Mouse (Mus musculus) stomach, postnatal 0 days (tissue): ENCODE measurements at regions not wholly inside any gene's neighbourhood (a gene's known extent, or its start where the extent isn't known, plus 50 kb on each side); places are given as distances from the start of the nearest gene placed in this dataset.

ENCODE experiments used
- ATAC-seq: fragments of 200-750 bp; cut with Nextera tagmentation; 2 replicates; pipeline ENCODE4 v1.8.0; 2017; ENCODE audit not compliant: low FRiP score, low TSS enrichment
- DNase-seq: peaks from one replicate; pipeline ENCODE4 v3.0.0-alpha.2; 2016; ENCODE audit warnings: low spot score
- H3K27ac ChIP-seq: fragments of 300-500 bp; sonication (generic); replicated peaks from 2 replicates; pipeline ENCODE4 v1.5.1; 2014; ENCODE audit warnings: mild to moderate bottlenecking, control low read depth
- H3K27me3 ChIP-seq: fragments of 300-500 bp; sonication (generic); 2 replicates; pipeline ENCODE4 v1.6.1; 2014; ENCODE audit warnings: low read length; ENCODE audit not compliant: control insufficient read depth, insufficient read depth
- H3K36me3 ChIP-seq: fragments of 300-500 bp; sonication (generic); 2 replicates; pipeline ENCODE4 v1.6.1; 2014; ENCODE audit warnings: low read length, mixed read lengths; ENCODE audit not compliant: control insufficient read depth, insufficient read depth
- H3K4me1 ChIP-seq: fragments of 300-500 bp; sonication (generic); replicated peaks from 2 replicates; pipeline ENCODE4 v1.6.1; 2014; ENCODE audit warnings: antibody characterized with exemption; ENCODE audit not compliant: control insufficient read depth, insufficient read depth
- H3K4me2 ChIP-seq: fragments of 300-500 bp; sonication (generic); replicated peaks from 2 replicates; pipeline ENCODE4 v1.6.1; 2014; ENCODE audit warnings: low read depth, mild to moderate bottlenecking, control low read depth, moderate library complexity
- H3K4me3 ChIP-seq: fragments of 300-500 bp; sonication (generic); 2 replicates; pipeline ENCODE4 v1.5.1; 2014; ENCODE audit warnings: low read depth, low read length, control low read depth
- H3K9ac ChIP-seq: fragments of 300-500 bp; sonication (generic); 2 replicates; pipeline ENCODE4 v1.6.1; 2014; ENCODE audit warnings: mild to moderate bottlenecking, low read length, control low read depth, mixed read lengths
- H3K9me3 ChIP-seq: fragments of 300-500 bp; sonication (generic); 2 replicates; pipeline ENCODE4 v1.6.1; 2016; ENCODE audit warnings: low read length; ENCODE audit not compliant: control insufficient read depth
- CTCF ChIP-seq: IDR thresholded peaks from 2 replicates; pipeline ENCODE4 v1.5.1; 2016; ENCODE audit warnings: antibody characterized with exemption, low read depth, mild to moderate bottlenecking, moderate library complexity
- EP300 ChIP-seq: optimal IDR thresholded peaks from 2 replicates; pipeline ENCODE3; 2016; ENCODE audit warnings: antibody characterized with exemption
- WGBS: fragments of 180-500 bp; shearing (Covaris S2); extraction: QIAGEN DNeasy Blood & Tissue Kit; methylation state at CpG from one replicate; pipeline ENCODE4 v1.1.7; 2014; 5-methylcytosine and 5-hydroxymethylcytosine counted together

GRCm38 (mm10) chr15:37133916-37134315 is 126.3 kb upstream of the Zfp706 start:
- Histone ChIP-seq H3K4me1 (no peaks in the 10 kb centered on the region), H3K9ac (no peak overlapping the region), H3K4me3 (no peak overlapping the region), H3K4me2 (no peak overlapping the region), H3K27ac (no peak overlapping the region), H3K36me3 (no peaks in the 10 kb centered on the region), H3K9me3 (no peaks in the 10 kb centered on the region), H3K27me3 (no peaks in the 10 kb centered on the region)
- DNase-seq: no peak
- ATAC-seq: no peak
- 34% methylated on average over 5 of the region's 5 CpGs for WGBS
- peak; percentile 75 for TF ChIP-seq CTCF
- TF ChIP-seq EP300: no peak

GRCm38 (mm10) chr15:37127681-37128080 is 120.1 kb upstream of the Zfp706 start:
- Histone ChIP-seq H3K27ac (no peak overlapping the region), H3K9ac (no peak overlapping the region), H3K9me3 (no peaks in the 10 kb centered on the region), H3K27me3 (no peaks in the 10 kb centered on the region), H3K4me3 (no peak overlapping the region), H3K4me1 (no peaks in the 10 kb centered on the region), H3K36me3 (no peaks in the 10 kb centered on the region), H3K4me2 (no peak overlapping the region)
- TF ChIP-seq CTCF: no peak
- TF ChIP-seq EP300: no peak
- DNase-seq (no peak), ATAC-seq (no peak)
- 70% methylated on average over 7 of the region's 7 CpGs for WGBS

GRCm38 (mm10) chr15:37127170-37127569 is 119.6 kb upstream of the Zfp706 start:
- no peak for ATAC-seq
- no peaks in the 10 kb centered on the region for H3K9me3 ChIP-seq
- H3K4me3 ChIP-seq: no peak overlapping the region
- H3K4me1 ChIP-seq: no peaks in the 10 kb centered on the region
- TF ChIP-seq CTCF: no peak
- no peak for TF ChIP-seq EP300
- H3K27ac ChIP-seq: no peak overlapping the region
- H3K36me3 ChIP-seq: no peaks in the 10 kb centered on the region
- no peaks in the 10 kb centered on the region for H3K27me3 ChIP-seq
- H3K9ac ChIP-seq: no peak overlapping the region
- WGBS: 93% methylated on average over 4 of the region's 4 CpGs
- H3K4me2 ChIP-seq: no peak overlapping the region
- DNase-seq: no peak

GRCm38 (mm10) chr15:37125823-37126222 is 118.2 kb upstream of the Zfp706 start:
- no peak overlapping the region for H3K4me3 ChIP-seq
- H3K4me2 ChIP-seq: no peak overlapping the region
- DNase-seq: no peak
- H3K4me1 ChIP-seq: no peaks in the 10 kb centered on the region
- H3K36me3 ChIP-seq: no peaks in the 10 kb centered on the region
- peak; percentile 17; the same call in 1 of the 2 replicates for TF ChIP-seq CTCF
- no peak for TF ChIP-seq EP300
- 77% methylated on average over 4 of the region's 4 CpGs for WGBS
- H3K9ac ChIP-seq: no peak overlapping the region
- H3K27ac ChIP-seq: no peak overlapping the region
- H3K9me3 ChIP-seq: no peaks in the 10 kb centered on the region
- no peak for ATAC-seq
- H3K27me3 ChIP-seq: no peaks in the 10 kb centered on the region

- Histone ChIP-seq H3K27me3 (no peaks in the 10 kb centered on the region), H3K4me1 (no peaks in the 10 kb centered on the region), H3K36me3 (no peaks in the 10 kb centered on the region), H3K4me3 (no peak overlapping the region), H3K9ac (no peak overlapping the region), H3K27ac (no peak overlapping the region), H3K4me2 (no peak overlapping the region), H3K9me3 (no peaks in the 10 kb centered on the region)
- WGBS: 91% methylated on average over 2 of the region's 2 CpGs
- ATAC-seq (no peak), DNase-seq (no peak)
- TF ChIP-seq CTCF (no peak), EP300 (no peak)
These were observed 117.4 kb upstream of the Zfp706 start for GRCm38 (mm10) chr15:37124951-37125350.

- H3K4me2 ChIP-seq: no peak overlapping the region
- DNase-seq (no peak), ATAC-seq (no peak)
- no peak overlapping the region for H3K27ac ChIP-seq
- WGBS: 65% methylated on average over 7 of the region's 7 CpGs
- H3K4me1 ChIP-seq: no peaks in the 10 kb centered on the region
- H3K9me3 ChIP-seq: no peaks in the 10 kb centered on the region
- no peaks in the 10 kb centered on the region for H3K36me3 ChIP-seq
- H3K27me3 ChIP-seq: no peaks in the 10 kb centered on the region
- no peak overlapping the region for H3K9ac ChIP-seq
- no peak for TF ChIP-seq CTCF
- TF ChIP-seq EP300: no peak
- H3K4me3 ChIP-seq: no peak overlapping the region
These were observed 116.7 kb upstream of the Zfp706 start for GRCm38 (mm10) chr15:37124299-37124698.
